Mouse (Mus musculus) ES-E14 (cell line): ENCODE data around the gene Npas3. TPM values are rescaled to one million over a fixed set of nuclear protein-coding genes. Genes with fewer than 3 reads are reported as not detected.

Experiments used
- DNase-seq: peaks from one replicate; pipeline ENCODE4 v3.0.0-alpha.2; 2013; ENCODE audit warnings: low read depth, low spot score
- H3K27ac ChIP-seq: 2 replicates; pipeline ENCODE4 v1.5.1; 2012; ENCODE audit warnings: low read depth, mild to moderate bottlenecking, low read length, moderate library complexity, mixed read lengths; ENCODE audit not compliant: poor library complexity, insufficient read depth, severe bottlenecking
- H3K36me3 ChIP-seq: 2 replicates; pipeline ENCODE4 v1.6.1; 2012; ENCODE audit warnings: mild to moderate bottlenecking, low read length, moderate library complexity, mixed read lengths; ENCODE audit not compliant: control insufficient read depth, poor library complexity, insufficient read depth, severe bottlenecking
- H3K4me1 ChIP-seq, 2 experiments: fragments of 150-350 bp in 1 of 2; sonication (generic) in 1 of 2; 2 replicates each; pipeline ENCODE4 v1.6.1; 2012; ENCODE audit warnings: low read length in 2 of 2, mild to moderate bottlenecking in 1 of 2, mixed read lengths in 1 of 2; ENCODE audit not compliant: control insufficient read depth in 2 of 2, insufficient read depth in 2 of 2, poor library complexity in 1 of 2
- H3K4me3 ChIP-seq, 2 experiments: fragments of 150-350 bp in 1 of 2; sonication (generic) in 1 of 2; 2 replicates each; pipeline ENCODE4 v1.5.1; 2012; ENCODE audit warnings: low read length in 2 of 2, low read depth in 1 of 2, mild to moderate bottlenecking in 1 of 2, mixed read lengths in 1 of 2; ENCODE audit not compliant: insufficient read depth in 1 of 2, poor library complexity in 1 of 2, severe bottlenecking in 1 of 2
- H3K9ac ChIP-seq: 2 replicates; pipeline ENCODE4 v1.6.1; 2012; ENCODE audit warnings: low read depth, mild to moderate bottlenecking, low read length, mixed read lengths; ENCODE audit not compliant: poor library complexity, insufficient read depth, severe bottlenecking
- H3K9me3 ChIP-seq: fragments of 150-350 bp; sonication (generic); 2 replicates; pipeline ENCODE4 v1.6.1; 2012; ENCODE audit warnings: low read depth, mild to moderate bottlenecking, low read length; ENCODE audit not compliant: control insufficient read depth, insufficient read depth
- CHD2 ChIP-seq: IDR thresholded peaks from 2 replicates; pipeline ENCODE4 v1.6.1; 2014; ENCODE audit warnings: mild to moderate bottlenecking, low read depth, low read length, inconsistent platforms
- HCFC1 ChIP-seq: IDR thresholded peaks from 2 replicates; pipeline ENCODE4 v1.6.1; 2012; ENCODE audit warnings: low read length, inconsistent platforms, borderline replicate concordance; ENCODE audit not compliant: insufficient read depth
- MAFK ChIP-seq: IDR thresholded peaks from 2 replicates; pipeline ENCODE4 v1.6.1; 2014; ENCODE audit warnings: mild to moderate bottlenecking, low read depth, low read length, inconsistent platforms; ENCODE audit not compliant: insufficient read depth
- ZC3H11A ChIP-seq: IDR thresholded peaks from 2 replicates; pipeline ENCODE4 v1.6.1; 2012; ENCODE audit warnings: low read depth, mild to moderate bottlenecking, inconsistent platforms, low read length, borderline replicate concordance
- ZNF384 ChIP-seq: IDR thresholded peaks from 2 replicates; pipeline ENCODE4 v1.6.1; 2012; ENCODE audit warnings: low read depth, low read length, inconsistent platforms
- in situ Hi-C, 2 experiments: fragments of 600-800 bp; cut with MboI; formaldehyde crosslinking; loops; one replicate each; pipeline ENCODE4 v1.15.1; 2025; ENCODE audit warnings: low sequenced_read_pairs in 2 of 2, inconsistent platforms in 1 of 2; ENCODE audit not compliant: unreplicated experiment in 2 of 2
- total RNA-seq: library from RNA; depleted of rRNA; stranded (reverse); fragments of 300-350 nt; gene quantifications from 2 replicates; pipeline ENCODE4 v1.2.3, GENCODE M21; 2012

The Npas3 gene
- total RNA-seq, 1 experiment = 1.2 TPM

GRCm38 (mm10) chr12:53679161-53679560, 430.7 kb downstream of the Npas3 start:
- in situ Hi-C loops = no loop called here
- no peak overlapping the region for H3K9ac ChIP-seq
- no peak for DNase-seq
- H3K36me3 ChIP-seq = no peaks in the 10 kb centered on the region
- H3K4me3 ChIP-seq = no peak overlapping the region
- TF ChIP-seq MAFK = peak; percentile 93
- no peak for TF ChIP-seq ZC3H11A
- no peak for TF ChIP-seq HCFC1
- H3K27ac ChIP-seq = no peak overlapping the region
- H3K4me1 ChIP-seq = peaks cover 0 to 4% of the 10 kb centered on the region in 2 experiments; a peak in 1 of 4 replicates
- H3K9me3 ChIP-seq = no peaks in the 10 kb centered on the region

GRCm38 (mm10) chr12:53680501-53680900, 432.0 kb downstream of the Npas3 start:
- in situ Hi-C loops = no loop called here
- H3K9ac ChIP-seq = no peak overlapping the region
- TF ChIP-seq ZNF384 (no peak), CHD2 (no peak), HCFC1 (no peak), MAFK (no peak), ZC3H11A (no peak)
- H3K27ac ChIP-seq = no peak overlapping the region
- H3K9me3 ChIP-seq = no peaks in the 10 kb centered on the region
- H3K36me3 ChIP-seq = no peaks in the 10 kb centered on the region
- H3K4me1 ChIP-seq = peaks cover 0 to 4% of the 10 kb centered on the region in 2 experiments; a peak in 1 of 4 replicates
- H3K4me3 ChIP-seq = no peak overlapping the region
- DNase-seq = no peak

- in situ Hi-C loops = no loop called here
- no peak for DNase-seq
- H3K4me3 ChIP-seq = no peak overlapping the region
- TF ChIP-seq CHD2 (no peak), ZNF384 (no peak), ZC3H11A (no peak), HCFC1 (no peak), MAFK (no peak)
- H3K4me1 ChIP-seq = peaks cover 0 to 4% of the 10 kb centered on the region in 2 experiments; a peak in 1 of 4 replicates
- no peaks in the 10 kb centered on the region for H3K36me3 ChIP-seq
- H3K27ac ChIP-seq = no peak overlapping the region
- no peak overlapping the region for H3K9ac ChIP-seq
- no peaks in the 10 kb centered on the region for H3K9me3 ChIP-seq
Measured at GRCm38 (mm10) chr12:53682036-53682435, 433.6 kb downstream of the Npas3 start.

DNA sequence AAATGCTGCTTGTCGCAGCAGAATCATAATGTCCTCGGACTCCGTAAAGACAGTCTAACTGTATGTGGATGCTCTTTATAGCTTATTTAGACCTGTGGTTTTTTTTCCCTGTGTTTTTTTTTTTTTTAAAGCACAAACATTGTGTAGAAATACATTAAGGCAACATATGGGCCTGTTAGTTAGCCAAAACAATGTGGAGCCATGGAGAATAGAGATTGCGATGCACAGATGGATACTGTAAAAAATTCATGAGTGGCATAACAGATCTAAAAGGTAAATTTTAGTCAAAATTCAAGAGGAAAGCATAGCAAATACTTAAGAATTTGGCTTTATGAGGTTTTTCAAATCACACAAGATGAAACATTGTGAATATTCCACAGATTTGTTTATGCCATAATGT, 444.0 kb downstream of the Npas3 start:
- in situ Hi-C loops = no loop called here
- no peak overlapping the region for H3K27ac ChIP-seq
- H3K9ac ChIP-seq = no peak overlapping the region
- no peaks in the 10 kb centered on the region for H3K9me3 ChIP-seq
- no peaks in the 10 kb centered on the region for H3K4me1 ChIP-seq
- no peak for DNase-seq
- H3K4me3 ChIP-seq = no peak overlapping the region
- TF ChIP-seq ZC3H11A = no peak
- no peak for TF ChIP-seq CHD2
- TF ChIP-seq HCFC1 = no peak
- TF ChIP-seq ZNF384 = no peak
- TF ChIP-seq MAFK = no peak
- no peaks in the 10 kb centered on the region for H3K36me3 ChIP-seq

DNA sequence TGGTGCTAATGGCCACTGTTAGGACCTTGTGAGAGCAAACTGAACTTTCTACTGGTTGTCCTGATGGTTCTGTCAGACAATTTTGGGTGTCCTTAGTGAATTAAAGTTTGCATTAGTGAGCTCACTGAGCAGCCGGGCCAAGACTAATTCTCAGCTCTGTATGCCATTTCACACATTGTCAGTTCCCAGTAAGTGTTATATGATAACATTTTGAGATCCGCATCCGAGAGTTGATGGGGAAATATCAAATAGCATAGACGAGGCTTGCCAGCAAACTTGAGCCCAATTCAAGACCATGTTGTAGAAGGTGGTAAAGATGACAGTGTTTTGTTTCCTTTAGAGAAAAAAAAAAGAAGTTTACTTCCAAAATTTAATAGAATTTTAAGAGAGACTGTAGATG, 445.9 kb downstream of the Npas3 start:
- in situ Hi-C loops = no loop called here
- H3K4me3 ChIP-seq = no peak overlapping the region
- H3K36me3 ChIP-seq = no peaks in the 10 kb centered on the region
- no peaks in the 10 kb centered on the region for H3K4me1 ChIP-seq
- H3K27ac ChIP-seq = no peak overlapping the region
- no peaks in the 10 kb centered on the region for H3K9me3 ChIP-seq
- no peak overlapping the region for H3K9ac ChIP-seq
- TF ChIP-seq ZNF384 (no peak), HCFC1 (no peak), MAFK (no peak), CHD2 (no peak), ZC3H11A (no peak)
- DNase-seq = no peak
